Mouse (Mus musculus): ENCODE data around the gene B4galt2.

GRCm38 (mm10) chr4:117878703-117879102 lies 4.6 kb downstream of the B4galt2 start:
- TF ChIP-seq CTCF (IDR thresholded peaks at IDR 0.05; ENCODE audit: control insufficient read depth, insufficient read depth, low read length) (no peak), POLR2A (IDR thresholded peaks at IDR 0.05; ENCODE audit: borderline replicate concordance, control insufficient read depth, low read depth, low read length) (no peak)

All from bone marrow, adult 2 months (tissue).